Mouse (Mus musculus) liver, embryonic 16.5 days (tissue): ENCODE measurements around the gene Med29. TPM values are rescaled to one million over a fixed set of nuclear protein-coding genes. Genes with fewer than 3 reads are reported as not detected.

Source experiments
- ATAC-seq: fragments of 200-750 bp; cut with Nextera tagmentation; 2 replicates; pipeline ENCODE4 v1.8.0; 2017; ENCODE audit warnings: low read depth, mild to moderate bottlenecking, moderate number of reproducible peaks, moderate library complexity
- H3K27ac ChIP-seq: fragments of 300-500 bp; sonication (generic); 2 replicates; pipeline ENCODE4 v1.5.1; 2014; ENCODE audit warnings: mild to moderate bottlenecking, low read length
- H3K27me3 ChIP-seq: fragments of 300-500 bp; sonication (generic); 2 replicates; pipeline ENCODE4 v1.6.1; 2014; ENCODE audit warnings: low read depth, low read length, mixed read lengths; ENCODE audit not compliant: control insufficient read depth, insufficient read depth
- H3K36me3 ChIP-seq: fragments of 300-500 bp; sonication (generic); 2 replicates; pipeline ENCODE4 v1.6.1; 2014; ENCODE audit warnings: mild to moderate bottlenecking; ENCODE audit not compliant: control insufficient read depth, insufficient read depth
- H3K4me1 ChIP-seq: fragments of 300-500 bp; sonication (generic); 2 replicates; pipeline ENCODE4 v1.6.1; 2014; ENCODE audit warnings: low read depth, low read length, mixed read lengths; ENCODE audit not compliant: control insufficient read depth
- H3K4me2 ChIP-seq: fragments of 300-500 bp; sonication (generic); 2 replicates; pipeline ENCODE4 v1.6.1; 2014; ENCODE audit warnings: low read depth, low read length, mixed read lengths
- H3K4me3 ChIP-seq: fragments of 300-500 bp; sonication (generic); 2 replicates; pipeline ENCODE4 v1.5.1; 2014; ENCODE audit warnings: low read depth, mild to moderate bottlenecking, low read length
- H3K9ac ChIP-seq: fragments of 300-500 bp; sonication (generic); 2 replicates; pipeline ENCODE4 v1.6.1; 2014; ENCODE audit warnings: low read depth, low read length
- H3K9me3 ChIP-seq: fragments of 300-500 bp; sonication (generic); replicated peaks from 2 replicates; pipeline ENCODE4 v1.6.1; 2016; ENCODE audit warnings: low read length; ENCODE audit not compliant: control insufficient read depth
- WGBS: fragments of 180-500 bp; shearing (Covaris S2); extraction: QIAGEN DNeasy Blood & Tissue Kit; methylation state at CpG from one replicate; pipeline ENCODE4 v1.1.7; 2014; ENCODE audit not compliant: insufficient replicate concordance; 5-methylcytosine and 5-hydroxymethylcytosine counted together
- polyA plus RNA-seq: library from polyadenylated mRNA; unstranded; fragments of >200 nt; fragmentation: Nextera tagmentation; extraction: Ambion mirVana; gene quantifications from 2 replicates; pipeline ENCODE4 v1.2.1, GENCODE M21; 2015

Gene Med29
- 20.5 and 21.6 TPM in 2 replicates for polyA plus RNA-seq

GRCm38 (mm10) chr7:28392429-28393271 is at the start of gene Med29, which contains the start of gene Paf1:
TSS of gene Med29 (minus strand) at chr7:28392708.
TSS of gene Paf1 (plus strand) at chr7:28392951.
- H3K9ac ChIP-seq: peak within 1 kb of the TSS; percentile 81
- peaks cover 14% of the 10 kb centered on the region for H3K4me1 ChIP-seq
- ATAC-seq: peak; percentile 97
- H3K27me3 ChIP-seq: no peaks in the 10 kb centered on the region
- under 1% methylated on average over 58 of the region's 58 CpGs for WGBS
- peak within 1 kb of the TSS; percentile 94 for H3K4me2 ChIP-seq
- peak within 1 kb of the TSS; percentile 71 for H3K27ac ChIP-seq
- H3K9me3 ChIP-seq: no peaks in the 10 kb centered on the region
- peak within 1 kb of the TSS; percentile 82 for H3K4me3 ChIP-seq
- H3K36me3 ChIP-seq: peaks cover 32% of the 10 kb centered on the region

GRCm38 (mm10) chr7:28441776-28442485 is 49.4 kb upstream of the Med29 start:
- Histone ChIP-seq H3K27ac (peak overlapping the region; percentile 68), H3K9ac (no peak overlapping the region), H3K4me3 (peak overlapping the region; percentile 32), H3K4me2 (peak overlapping the region; percentile 27), H3K9me3 (no peaks in the 10 kb centered on the region), H3K36me3 (no peaks in the 10 kb centered on the region), H3K27me3 (no peaks in the 10 kb centered on the region), H3K4me1 (peaks cover 7% of the 10 kb centered on the region)
- no peak for ATAC-seq
- WGBS: 39% methylated on average over 14 of the region's 14 CpGs

- H3K4me2 ChIP-seq: peak overlapping the region; percentile 8; the same call in 1 of the 2 replicates
- WGBS: 3% methylated on average over 2 of the region's 2 CpGs
- peak overlapping the region; percentile 35 for H3K9ac ChIP-seq
These were observed 48.2 kb upstream of the Med29 start for GRCm38 (mm10) chr7:28440739-28441138.

GRCm38 (mm10) chr7:28438771-28439170 is 46.3 kb upstream of the Med29 start:
- no peaks in the 10 kb centered on the region for H3K36me3 ChIP-seq
- H3K9ac ChIP-seq: no peak overlapping the region
- 40% methylated on average over 2 of the region's 2 CpGs for WGBS
- no peaks in the 10 kb centered on the region for H3K9me3 ChIP-seq
- no peak for ATAC-seq
- H3K4me2 ChIP-seq: no peak overlapping the region
- no peak overlapping the region for H3K4me3 ChIP-seq
- no peak overlapping the region for H3K27ac ChIP-seq
- peaks cover 23% of the 10 kb centered on the region for H3K4me1 ChIP-seq
- no peaks in the 10 kb centered on the region for H3K27me3 ChIP-seq

More at GRCm38 (mm10) chr7:28440739-28441138, 48.2 kb upstream of the Med29 start:
- peak overlapping the region; percentile 63 for H3K27ac ChIP-seq
- no peak for ATAC-seq
- peaks cover 7% of the 10 kb centered on the region for H3K4me1 ChIP-seq
- H3K27me3 ChIP-seq: no peaks in the 10 kb centered on the region
- H3K36me3 ChIP-seq: no peaks in the 10 kb centered on the region
- no peaks in the 10 kb centered on the region for H3K9me3 ChIP-seq
- H3K4me3 ChIP-seq: peak overlapping the region; percentile 40

- no peak for ATAC-seq
These were observed 45.5 kb upstream of the Med29 start for GRCm38 (mm10) chr7:28437964-28438363.

GRCm38 (mm10) chr7:28436932-28437570 is 44.5 kb upstream of the Med29 start, which contains the start of gene Gmfg:
TSS of gene Gmfg (plus strand) at chr7:28437447.
- Histone ChIP-seq H3K27me3 (no peaks in the 10 kb centered on the region), H3K27ac (peak within 1 kb of the TSS; percentile 87), H3K4me2 (peak within 1 kb of the TSS; percentile 94), H3K9me3 (no peaks in the 10 kb centered on the region), H3K4me1 (peaks cover 40% of the 10 kb centered on the region), H3K36me3 (no peaks in the 10 kb centered on the region), H3K4me3 (peak within 1 kb of the TSS; percentile 85), H3K9ac (peak within 1 kb of the TSS; percentile 77)
- WGBS: 7% methylated on average over 16 of the region's 16 CpGs
- peak; percentile 20 for ATAC-seq

More at GRCm38 (mm10) chr7:28437964-28438363, 45.5 kb upstream of the Med29 start:
- H3K36me3 ChIP-seq: no peaks in the 10 kb centered on the region
- no peak overlapping the region for H3K9ac ChIP-seq
- no peaks in the 10 kb centered on the region for H3K9me3 ChIP-seq
- H3K27ac ChIP-seq: no peak overlapping the region
- no peak overlapping the region for H3K4me3 ChIP-seq
- no peaks in the 10 kb centered on the region for H3K27me3 ChIP-seq
- no peak overlapping the region for H3K4me2 ChIP-seq
- peaks cover 31% of the 10 kb centered on the region for H3K4me1 ChIP-seq

- peak overlapping the region; percentile 85 for H3K4me3 ChIP-seq
These were observed 43.9 kb upstream of the Med29 start for GRCm38 (mm10) chr7:28436271-28436904.

GRCm38 (mm10) chr7:28435660-28436259 is 43.3 kb upstream of the Med29 start:
- Histone ChIP-seq H3K4me1 (peaks cover 52% of the 10 kb centered on the region), H3K9ac (peak overlapping the region; percentile 91), H3K4me3 (peak overlapping the region; percentile 85), H3K36me3 (no peaks in the 10 kb centered on the region), H3K27me3 (no peaks in the 10 kb centered on the region), H3K27ac (peak overlapping the region; percentile 68), H3K4me2 (peak overlapping the region; percentile 75), H3K9me3 (no peaks in the 10 kb centered on the region)
- 0 out of 2 replicates have a peak, but pooled peaks have one; percentile 1 for ATAC-seq
- 1% methylated on average over 41 of the region's 70 CpGs for WGBS

More at GRCm38 (mm10) chr7:28436271-28436904, 43.9 kb upstream of the Med29 start:
- peak; percentile 95 for ATAC-seq
- H3K4me1 ChIP-seq: peaks cover 47% of the 10 kb centered on the region
- peak overlapping the region; percentile 94 for H3K4me2 ChIP-seq
- no peaks in the 10 kb centered on the region for H3K9me3 ChIP-seq
- peak overlapping the region; percentile 91 for H3K9ac ChIP-seq
- WGBS: under 1% methylated on average over 32 of the region's 64 CpGs
- peak overlapping the region; percentile 87 for H3K27ac ChIP-seq
- no peaks in the 10 kb centered on the region for H3K27me3 ChIP-seq
- no peaks in the 10 kb centered on the region for H3K36me3 ChIP-seq
